8 mouse cellular contexts compared by ENCODE assay signal in the genomic region with DNA sequence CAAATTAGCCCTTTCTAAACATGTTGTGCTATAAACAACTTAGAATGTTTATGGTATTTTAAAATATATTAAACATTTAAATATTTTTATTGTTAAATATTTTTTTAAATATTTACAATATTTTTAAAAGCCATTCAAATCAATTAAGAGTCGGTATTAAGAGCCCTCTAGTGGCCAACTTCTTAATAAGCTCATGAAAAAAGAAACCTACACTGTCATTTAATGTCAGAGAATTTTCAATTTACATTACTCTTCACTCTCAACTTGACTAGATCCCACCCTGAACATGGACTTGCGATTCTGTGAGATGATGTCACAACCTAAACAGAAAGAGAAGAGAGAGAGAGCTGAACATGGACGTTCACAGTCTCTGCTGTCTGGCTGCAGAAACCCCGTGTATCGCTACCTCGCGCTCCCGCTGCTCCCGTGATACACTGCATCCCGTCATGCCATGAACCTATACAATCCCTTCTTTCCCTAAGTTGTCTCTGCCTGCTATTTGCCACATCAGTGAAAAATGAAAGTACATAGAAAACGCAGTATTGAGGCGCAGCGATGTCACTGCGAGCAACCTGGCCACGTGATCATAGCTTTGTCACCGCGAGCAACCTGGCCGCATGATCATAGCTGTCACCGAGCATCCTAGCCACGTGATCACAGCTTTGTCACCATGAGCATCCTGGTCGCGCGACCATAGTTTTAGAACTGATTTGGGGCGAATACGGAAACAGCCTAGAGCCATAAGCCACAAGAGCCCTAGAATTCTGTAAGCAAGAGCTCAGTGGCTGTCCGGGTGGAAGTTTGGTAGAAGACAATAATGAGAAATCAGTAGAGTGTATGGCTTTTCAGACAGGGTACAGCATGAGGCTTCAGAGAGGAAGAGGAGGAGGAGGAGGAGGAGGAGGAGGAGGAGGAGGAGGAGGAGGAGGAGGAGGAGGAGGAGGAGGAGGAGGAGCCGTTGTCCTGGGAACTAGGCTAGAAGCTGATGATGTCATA. TPM values are rescaled to one million over a fixed set of nuclear protein-coding genes. Genes with fewer than 3 reads are reported as not detected.
DNase-seq lines count a peak whose midpoint lies in the region; ATAC-seq and TF ChIP-seq lines count a peak whose summit lies in the region.

No protein-coding gene starts in this region.

- H3K36me3 ChIP-seq in kidney, adult 2 months (ENCODE audit: control insufficient read depth, insufficient read depth, low read length) = no peaks in the 10 kb centered on the region
- no peaks in the 10 kb centered on the region for H3K36me3 ChIP-seq in forebrain, postnatal 0 days (ENCODE audit: insufficient read depth)
- H3K36me3 ChIP-seq in kidney, embryonic 15.5 days = no peaks in the 10 kb centered on the region
- H3K36me3 ChIP-seq in limb, embryonic 15.5 days = no peaks in the 10 kb centered on the region
- no peaks in the 10 kb centered on the region for H3K36me3 ChIP-seq in neural tube, embryonic 12.5 days

- no peaks in the 10 kb centered on the region for H3K4me1 ChIP-seq in kidney, adult 2 months (ENCODE audit: control insufficient read depth, insufficient read depth, low read length)
- no peaks in the 10 kb centered on the region for H3K4me1 ChIP-seq in forebrain, postnatal 0 days (ENCODE audit: insufficient read depth)
- H3K4me1 ChIP-seq in kidney, embryonic 15.5 days = no peaks in the 10 kb centered on the region
- H3K4me1 ChIP-seq in limb, embryonic 15.5 days = peaks cover 2% of the 10 kb centered on the region; the same call in 1 of the 2 replicates
- no peaks in the 10 kb centered on the region for H3K4me1 ChIP-seq in neural tube, embryonic 12.5 days

- H3K4me2 ChIP-seq in forebrain, postnatal 0 days (ENCODE audit: low read depth) = peak overlapping the region; percentile 38
- H3K4me2 ChIP-seq in kidney, embryonic 15.5 days = peak overlapping the region; percentile 60
- peak overlapping the region; percentile 44 for H3K4me2 ChIP-seq in limb, embryonic 15.5 days
- H3K4me2 ChIP-seq in neural tube, embryonic 12.5 days (replicated peaks) = peak overlapping the region; percentile 40

- peak overlapping the region; percentile 50 for H3K4me3 ChIP-seq in kidney, adult 2 months (ENCODE audit: insufficient read depth, low read depth, low read length)
- H3K4me3 ChIP-seq in forebrain, postnatal 0 days (ENCODE audit: low read depth, low read length) = peak overlapping the region; percentile 22
- H3K4me3 ChIP-seq in kidney, embryonic 15.5 days (replicated peaks) = peak overlapping the region; percentile 30
- peak overlapping the region; percentile 34 for H3K4me3 ChIP-seq in limb, embryonic 15.5 days
- 0 out of 2 replicates have a peak overlapping the region, but pooled peaks have one; percentile 9 for H3K4me3 ChIP-seq in neural tube, embryonic 12.5 days

- peak; percentile 20 for DNase-seq in kidney, adult 2 months
- no peak for DNase-seq in kidney, adult 11 months
- DNase-seq in cerebellum, adult 11-12 months = peak; percentile 27
- DNase-seq in forebrain, postnatal 0 days = peak; percentile 73
- no peak for DNase-seq in ovary, postnatal 14 days (ENCODE audit: low spot score)

- H3K27ac ChIP-seq in kidney, adult 2 months (ENCODE audit: insufficient read depth, low read depth, low read length) = no peak overlapping the region
- H3K27ac ChIP-seq in forebrain, postnatal 0 days (ENCODE audit: low read depth, low read length) = peak overlapping the region; percentile 66
- no peak overlapping the region for H3K27ac ChIP-seq in kidney, embryonic 15.5 days
- H3K27ac ChIP-seq in limb, embryonic 15.5 days = no peak overlapping the region
- H3K27ac ChIP-seq in neural tube, embryonic 12.5 days = no peak overlapping the region

- WGBS in kidney, adult 2 months = 46% methylated on average over 27 of the region's 27 CpGs
- 61% methylated on average over 27 of the region's 27 CpGs for WGBS in forebrain, postnatal 0 days
- 63% methylated on average over 27 of the region's 27 CpGs for WGBS in kidney, embryonic 15.5 days
- 58% methylated on average over 27 of the region's 27 CpGs for WGBS in limb, embryonic 15.5 days
- 68% methylated on average over 27 of the region's 27 CpGs for WGBS in neural tube, embryonic 12.5 days

- no peak for TF ChIP-seq POLR2A in kidney, adult 2 months (IDR thresholded peaks at IDR 0.05; ENCODE audit: low read depth, low read length)

- H3K9me3 ChIP-seq in forebrain, postnatal 0 days (ENCODE audit: low read length) = no peaks in the 10 kb centered on the region
- no peaks in the 10 kb centered on the region for H3K9me3 ChIP-seq in kidney, embryonic 15.5 days (replicated peaks)
- no peaks in the 10 kb centered on the region for H3K9me3 ChIP-seq in limb, embryonic 15.5 days
- H3K9me3 ChIP-seq in neural tube, embryonic 12.5 days = no peaks in the 10 kb centered on the region

- no peaks in the 10 kb centered on the region for H3K27me3 ChIP-seq in kidney, adult 2 months (replicated peaks; ENCODE audit: control insufficient read depth, insufficient read depth, low read length)
- no peaks in the 10 kb centered on the region for H3K27me3 ChIP-seq in forebrain, postnatal 0 days (ENCODE audit: insufficient read depth, low read length)
- H3K27me3 ChIP-seq in kidney, embryonic 15.5 days = no peaks in the 10 kb centered on the region
- no peaks in the 10 kb centered on the region for H3K27me3 ChIP-seq in limb, embryonic 15.5 days
- H3K27me3 ChIP-seq in neural tube, embryonic 12.5 days (replicated peaks) = no peaks in the 10 kb centered on the region

- TF ChIP-seq CTCF in kidney, adult 2 months (conservative IDR thresholded peaks at IDR 0.05; ENCODE audit: insufficient read depth, insufficient read length, low read depth, low read length) = no peak
- peak; percentile 16; the same call in 1 of the 2 replicates for TF ChIP-seq CTCF in forebrain, postnatal 0 days (IDR thresholded peaks at IDR 0.05; ENCODE audit: low read depth)

- H3K9ac ChIP-seq in forebrain, postnatal 0 days = peak overlapping the region; percentile 45; the same call in 1 of the 2 replicates
- H3K9ac ChIP-seq in kidney, embryonic 15.5 days = no peak overlapping the region
- H3K9ac ChIP-seq in limb, embryonic 15.5 days = no peak overlapping the region
- H3K9ac ChIP-seq in neural tube, embryonic 12.5 days = no peak overlapping the region

- peak; percentile 92 for ATAC-seq in forebrain, postnatal 0 days
- no peak for ATAC-seq in kidney, embryonic 15.5 days (replicated peaks; ENCODE audit: low FRiP score)
- ATAC-seq in limb, embryonic 15.5 days (ENCODE audit: insufficient number of reproducible peaks, low FRiP score, low TSS enrichment, low read depth) = no peak
- peak; percentile 72; the same call in 1 of the 2 replicates for ATAC-seq in neural tube, embryonic 12.5 days (ENCODE audit: low FRiP score, low read depth)

RNA-seq across cellular contexts. Expression of gene Casc1, which starts 23.4 kb away (rescaled TPM):
- 0.50 and 0.57 TPM in 2 replicates for polyA plus RNA-seq in kidney, adult 2 months (2012; rRNA removed)
- 1.5 TPM in 2 replicates for total RNA-seq in forebrain, postnatal 0 days (2014; rRNA removed)
- polyA plus RNA-seq in forebrain, postnatal 0 days (2015; fragmentation: Nextera tagmentation; extraction: Ambion mirVana) = 0.96 and 1.5 TPM in 2 replicates
- polyA plus RNA-seq in kidney, embryonic 15.5 days (2015; fragmentation: Nextera tagmentation; extraction: Ambion mirVana) = 0.46 and 0.78 TPM in 2 replicates
- 0.29 and 0.41 TPM in 2 replicates for polyA plus RNA-seq in limb, embryonic 15.5 days (2015; fragmentation: Nextera tagmentation; extraction: Ambion mirVana)
- polyA plus RNA-seq in neural tube, embryonic 12.5 days (2016; fragmentation: Nextera tagmentation; extraction: Ambion mirVana) = 0.59 and 0.60 TPM in 2 replicates

RNA-seq across cellular contexts. Expression of gene Etfrf1, which starts 23.5 kb away (rescaled TPM):
- polyA plus RNA-seq in kidney, adult 2 months (2012; rRNA removed) = 19.4 and 32.6 TPM in 2 replicates
- 18.2 and 18.9 TPM in 2 replicates for total RNA-seq in forebrain, postnatal 0 days (2014; rRNA removed)
- 19.6 and 26.7 TPM in 2 replicates for polyA plus RNA-seq in forebrain, postnatal 0 days (2015; fragmentation: Nextera tagmentation; extraction: Ambion mirVana)
- 38.5 and 41.2 TPM in 2 replicates for polyA plus RNA-seq in kidney, embryonic 15.5 days (2015; fragmentation: Nextera tagmentation; extraction: Ambion mirVana)
- polyA plus RNA-seq in limb, embryonic 15.5 days (2015; fragmentation: Nextera tagmentation; extraction: Ambion mirVana) = 31.0 and 34.3 TPM in 2 replicates
- 31.7 and 34.7 TPM in 2 replicates for polyA plus RNA-seq in neural tube, embryonic 12.5 days (2016; fragmentation: Nextera tagmentation; extraction: Ambion mirVana)

Comparison
In these comparisons a context has a peak if more than half of its experiments do, and no peak if none do; other contexts are left out.
1. DNase-seq: peak in kidney, adult 2 months (single experiment), cerebellum, adult 11-12 months (single experiment) and forebrain, postnatal 0 days (single experiment); none in kidney, adult 11 months (single experiment) and ovary, postnatal 14 days (single experiment).
2. ATAC-seq: peak in forebrain, postnatal 0 days (single experiment) and neural tube, embryonic 12.5 days (single experiment); none in kidney, embryonic 15.5 days (single experiment) and limb, embryonic 15.5 days (single experiment).
3. Peak in every context shown above with its lines, with median percentiles within 50 percentile points of each other: H3K4me3 ChIP-seq and H3K4me2 ChIP-seq.